Mouse (Mus musculus) urinary bladder, postnatal 10 days (tissue): Measurements from ENCODE around the gene Ano8.

Experiments used
- DNase-seq: peaks from one replicate; pipeline ENCODE4 v3.0.0; 2022; ENCODE audit warnings: low spot score

The Ano8 gene

GRCm38 (mm10) chr8:71498816-71499690 lies 13.3 kb upstream of the Ano8 start:
- DNase-seq: no peak

- no peak for DNase-seq
These were observed 12.2 kb upstream of the Ano8 start for GRCm38 (mm10) chr8:71497881-71498501.

GRCm38 (mm10) chr8:71497077-71497645 lies 11.4 kb upstream of the Ano8 start:
- DNase-seq: no peak

- no peak for DNase-seq
These were observed 10.7 kb upstream of the Ano8 start for GRCm38 (mm10) chr8:71496481-71496880.

GRCm38 (mm10) chr8:71495811-71496210 lies 10.0 kb upstream of the Ano8 start:
- no peak for DNase-seq

- peak; percentile 56 for DNase-seq
These were observed 9.3 kb upstream of the Ano8 start for GRCm38 (mm10) chr8:71495039-71495438.

GRCm38 (mm10) chr8:71488454-71488853 lies 2.7 kb upstream of the Ano8 start:
- no peak for DNase-seq

- no peak for DNase-seq
These were observed 2.1 kb upstream of the Ano8 start, which contains the start of gene Gtpbp3 for GRCm38 (mm10) chr8:71487691-71488445. TSS of gene Gtpbp3 (plus strand) at chr8:71488103.

GRCm38 (mm10) chr8:71486136-71486529 lies 370 bp upstream of the Ano8 start:
- DNase-seq: no peak

GRCm38 (mm10) chr8:71484736-71485135 lies 1.0 kb downstream of the Ano8 start:
- DNase-seq: no peak

- DNase-seq: no peak
These were observed 1.8 kb downstream of the Ano8 start for GRCm38 (mm10) chr8:71483932-71484331.

- no peak for DNase-seq
These were observed 6.8 kb downstream of the Ano8 start for GRCm38 (mm10) chr8:71478943-71479342.

GRCm38 (mm10) chr8:71477196-71477845 lies 8.4 kb downstream of the Ano8 start:
- DNase-seq: no peak

GRCm38 (mm10) chr8:71476099-71476940 lies 9.4 kb downstream of the Ano8 start:
- DNase-seq: no peak

GRCm38 (mm10) chr8:71475702-71476075 lies 10.1 kb downstream of the Ano8 start:
- DNase-seq: no peak

- DNase-seq: no peak
These were observed 10.7 kb downstream of the Ano8 start for GRCm38 (mm10) chr8:71474785-71475701.

GRCm38 (mm10) chr8:71474344-71474743 lies 11.4 kb downstream of the Ano8 start:
- DNase-seq: no peak

GRCm38 (mm10) chr8:71472601-71473386 lies 13.0 kb downstream of the Ano8 start:
- DNase-seq: no peak

- DNase-seq: no peak
These were observed 13.9 kb downstream of the Ano8 start for GRCm38 (mm10) chr8:71471861-71472260.
